Mouse (Mus musculus) neural tube, embryonic 14.5 days (tissue): ENCODE measurements at regions not wholly inside any gene's neighbourhood (a gene's known extent, or its start where the extent isn't known, plus 50 kb on each side); places are given as distances from the start of the nearest gene placed in this dataset.
A peak's percentile ranks its signal among the peaks of the same experiment; 100 is the strongest.

ENCODE experiments used
- ATAC-seq: fragments of 200-750 bp; cut with Nextera tagmentation; 2 replicates; pipeline ENCODE4 v1.8.0; 2017; ENCODE audit warnings: low read depth, mild to moderate bottlenecking, moderate TSS enrichment, moderate library complexity
- H3K27ac ChIP-seq: fragments of 300-500 bp; sonication (generic); 2 replicates; pipeline ENCODE4 v1.5.1; 2014; ENCODE audit warnings: low read depth, mild to moderate bottlenecking, control low read depth, low read length, moderate library complexity, mixed read lengths
- H3K27me3 ChIP-seq: fragments of 300-500 bp; sonication (generic); 2 replicates; pipeline ENCODE4 v1.6.1; 2014; ENCODE audit warnings: low read length; ENCODE audit not compliant: control insufficient read depth, insufficient read depth
- H3K36me3 ChIP-seq: fragments of 300-500 bp; sonication (generic); 2 replicates; pipeline ENCODE4 v1.6.1; 2014; ENCODE audit warnings: low read length, mixed read lengths; ENCODE audit not compliant: control insufficient read depth, insufficient read depth
- H3K4me1 ChIP-seq: fragments of 300-500 bp; sonication (generic); 2 replicates; pipeline ENCODE4 v1.6.1; 2014; ENCODE audit warnings: low read length; ENCODE audit not compliant: control insufficient read depth, insufficient read depth
- H3K4me2 ChIP-seq: fragments of 300-500 bp; sonication (generic); 2 replicates; pipeline ENCODE4 v1.6.1; 2014; ENCODE audit warnings: mild to moderate bottlenecking, low read depth, low read length, control low read depth
- H3K4me3 ChIP-seq: fragments of 300-500 bp; sonication (generic); 2 replicates; pipeline ENCODE4 v1.5.1; 2014; ENCODE audit warnings: low read depth, low read length, control low read depth, mixed read lengths
- H3K9ac ChIP-seq: fragments of 300-500 bp; sonication (generic); replicated peaks from 2 replicates; pipeline ENCODE4 v1.6.1; 2014; ENCODE audit warnings: low read depth, mild to moderate bottlenecking, control low read depth, low read length, mixed read lengths
- H3K9me3 ChIP-seq: fragments of 300-500 bp; sonication (generic); 2 replicates; pipeline ENCODE4 v1.6.1; 2016; ENCODE audit warnings: low read length; ENCODE audit not compliant: control insufficient read depth
- WGBS: fragments of 180-500 bp; shearing (Covaris S2); extraction: QIAGEN DNeasy Blood & Tissue Kit; methylation state at CpG from one replicate; pipeline ENCODE4 v1.1.7; 2014; 5-methylcytosine and 5-hydroxymethylcytosine counted together

- Histone ChIP-seq H3K36me3 (no peaks in the 10 kb centered on the region), H3K27ac (no peak overlapping the region), H3K4me2 (no peak overlapping the region), H3K9me3 (no peaks in the 10 kb centered on the region), H3K4me1 (peaks cover 2% of the 10 kb centered on the region), H3K27me3 (no peaks in the 10 kb centered on the region), H3K4me3 (no peak overlapping the region), H3K9ac (no peak overlapping the region)
- no peak for ATAC-seq
- 87% methylated on average over 5 of the region's 5 CpGs for WGBS
Measured at GRCm38 (mm10) chr8:126728135-126728534, 134.3 kb upstream of the Irf2bp2 start.

GRCm38 (mm10) chr8:126727068-126727467, 133.3 kb upstream of the Irf2bp2 start:
- no peaks in the 10 kb centered on the region for H3K36me3 ChIP-seq
- 93% methylated on average over 2 of the region's 2 CpGs for WGBS
- no peak overlapping the region for H3K27ac ChIP-seq
- ATAC-seq, result no peak
- H3K9ac ChIP-seq, result no peak overlapping the region
- no peaks in the 10 kb centered on the region for H3K4me1 ChIP-seq
- H3K9me3 ChIP-seq, result no peaks in the 10 kb centered on the region
- H3K4me2 ChIP-seq, result no peak overlapping the region
- no peaks in the 10 kb centered on the region for H3K27me3 ChIP-seq
- no peak overlapping the region for H3K4me3 ChIP-seq

- no peak for ATAC-seq
- no peak overlapping the region for H3K4me3 ChIP-seq
- 93% methylated on average over 9 of the region's 9 CpGs for WGBS
Measured at GRCm38 (mm10) chr8:126723259-126724122, 129.7 kb upstream of the Irf2bp2 start.

DNA sequence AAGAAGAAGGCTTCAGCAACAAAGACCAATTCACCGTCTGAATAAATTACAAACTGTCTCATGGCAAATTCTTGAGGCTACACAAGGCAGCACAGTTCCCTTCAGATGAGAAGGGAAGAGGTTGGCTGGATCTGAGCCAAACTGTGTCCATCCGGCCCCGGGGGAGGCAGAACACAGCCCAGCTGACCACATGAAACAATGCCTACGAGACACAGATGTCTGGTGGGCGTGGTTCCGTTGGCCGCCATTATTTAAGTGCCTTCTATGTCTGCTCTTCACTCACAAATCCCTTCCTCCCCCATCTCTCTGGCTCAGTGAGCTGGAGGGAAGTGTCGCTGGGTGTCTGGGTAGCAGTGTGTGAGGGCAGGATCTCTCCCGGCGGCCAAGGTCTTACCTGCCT, 127.8 kb upstream of the Irf2bp2 start:
- no peak overlapping the region for H3K4me3 ChIP-seq
- no peaks in the 10 kb centered on the region for H3K36me3 ChIP-seq
- peak overlapping the region; percentile 8; the same call in 1 of the 2 replicates for H3K27ac ChIP-seq
- H3K4me2 ChIP-seq, result no peak overlapping the region
- H3K9ac ChIP-seq, result no peak overlapping the region
- no peaks in the 10 kb centered on the region for H3K9me3 ChIP-seq
- H3K27me3 ChIP-seq, result no peaks in the 10 kb centered on the region
- ATAC-seq, result peak; percentile 60; the same call in 1 of the 2 replicates
- H3K4me1 ChIP-seq, result no peaks in the 10 kb centered on the region
- 31% methylated on average over 10 of the region's 10 CpGs for WGBS

More at GRCm38 (mm10) chr8:126723259-126724122, 129.7 kb upstream of the Irf2bp2 start:
- H3K4me1 ChIP-seq, result no peaks in the 10 kb centered on the region
- H3K36me3 ChIP-seq, result no peaks in the 10 kb centered on the region
- no peak overlapping the region for H3K27ac ChIP-seq
- H3K4me2 ChIP-seq, result no peak overlapping the region
- no peak overlapping the region for H3K9ac ChIP-seq
- H3K27me3 ChIP-seq, result no peaks in the 10 kb centered on the region
- H3K9me3 ChIP-seq, result no peaks in the 10 kb centered on the region

- no peak overlapping the region; the same call in 1 of the 2 replicates for H3K27ac ChIP-seq
- no peaks in the 10 kb centered on the region for H3K36me3 ChIP-seq
- no peak overlapping the region for H3K4me3 ChIP-seq
- ATAC-seq, result no peak
- no peaks in the 10 kb centered on the region for H3K4me1 ChIP-seq
- no peaks in the 10 kb centered on the region for H3K27me3 ChIP-seq
- no peak overlapping the region for H3K9ac ChIP-seq
- WGBS, result 89% methylated on average over 4 of the region's 4 CpGs
- no peak overlapping the region for H3K4me2 ChIP-seq
- no peaks in the 10 kb centered on the region for H3K9me3 ChIP-seq
Measured at GRCm38 (mm10) chr8:126720473-126721145, 126.8 kb upstream of the Irf2bp2 start.

DNA sequence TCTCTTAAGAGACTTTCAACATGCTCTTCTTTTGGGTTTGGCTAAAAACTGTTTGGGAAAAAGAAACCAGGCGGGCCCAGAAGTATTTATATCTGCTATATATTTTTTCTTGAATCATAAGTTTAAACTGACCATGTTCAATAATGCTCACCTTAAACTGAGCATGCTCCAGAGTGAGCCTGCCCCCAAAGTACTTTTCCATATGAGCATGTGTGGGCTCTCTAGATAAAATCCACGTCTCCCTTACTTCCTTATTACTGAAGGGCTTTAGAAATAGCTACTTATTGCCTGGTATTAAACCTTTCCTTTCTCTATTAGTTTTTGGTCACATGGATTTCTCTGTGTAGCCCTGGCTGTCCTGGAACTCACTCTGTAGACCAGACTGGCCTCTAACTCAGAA, 126.0 kb upstream of the Irf2bp2 start:
- no peaks in the 10 kb centered on the region for H3K27me3 ChIP-seq

GRCm38 (mm10) chr8:126717652-126718155, 123.9 kb upstream of the Irf2bp2 start:
- 80% methylated on average over 2 of the region's 2 CpGs for WGBS
- ATAC-seq, result no peak
- no peaks in the 10 kb centered on the region for H3K9me3 ChIP-seq
- H3K36me3 ChIP-seq, result no peaks in the 10 kb centered on the region
- no peak overlapping the region for H3K4me2 ChIP-seq
- H3K4me3 ChIP-seq, result no peak overlapping the region
- H3K9ac ChIP-seq, result no peak overlapping the region
- H3K27me3 ChIP-seq, result no peaks in the 10 kb centered on the region
- no peak overlapping the region for H3K27ac ChIP-seq
- H3K4me1 ChIP-seq, result 0 out of 2 replicates have a peak, but pooled peaks cover 4% of the 10 kb centered on the region

More for the DNA sequence above, 126.0 kb upstream of the Irf2bp2 start:
- no peaks in the 10 kb centered on the region for H3K36me3 ChIP-seq
- no peaks in the 10 kb centered on the region for H3K9me3 ChIP-seq
- H3K4me1 ChIP-seq, result no peaks in the 10 kb centered on the region
- no peak overlapping the region for H3K9ac ChIP-seq
- ATAC-seq, result no peak
- H3K4me3 ChIP-seq, result no peak overlapping the region
- 89% methylated on average over 2 of the region's 2 CpGs for WGBS
- no peak overlapping the region for H3K27ac ChIP-seq
- no peak overlapping the region for H3K4me2 ChIP-seq

- no peak overlapping the region for H3K4me3 ChIP-seq
- no peak overlapping the region for H3K9ac ChIP-seq
- no peak for ATAC-seq
- no peaks in the 10 kb centered on the region for H3K36me3 ChIP-seq
- H3K4me1 ChIP-seq, result 0 out of 2 replicates have a peak, but pooled peaks cover 4% of the 10 kb centered on the region
- H3K4me2 ChIP-seq, result no peak overlapping the region
- 98% methylated on average over 1 of the region's 1 CpGs for WGBS
- H3K27ac ChIP-seq, result no peak overlapping the region
- H3K9me3 ChIP-seq, result no peaks in the 10 kb centered on the region
- H3K27me3 ChIP-seq, result no peaks in the 10 kb centered on the region
Measured at GRCm38 (mm10) chr8:126715666-126716065, 121.9 kb upstream of the Irf2bp2 start.
